Mouse (Mus musculus): ENCODE measurements around the gene Zfp316. TPM values are rescaled to one million over a fixed set of nuclear protein-coding genes. Genes with fewer than 3 reads are reported as not detected.

Gene Zfp316
- 10.1 and 10.5 TPM in 2 replicates for polyA plus RNA-seq (2015; fragmentation: Nextera tagmentation; extraction: Ambion mirVana)

DNA sequence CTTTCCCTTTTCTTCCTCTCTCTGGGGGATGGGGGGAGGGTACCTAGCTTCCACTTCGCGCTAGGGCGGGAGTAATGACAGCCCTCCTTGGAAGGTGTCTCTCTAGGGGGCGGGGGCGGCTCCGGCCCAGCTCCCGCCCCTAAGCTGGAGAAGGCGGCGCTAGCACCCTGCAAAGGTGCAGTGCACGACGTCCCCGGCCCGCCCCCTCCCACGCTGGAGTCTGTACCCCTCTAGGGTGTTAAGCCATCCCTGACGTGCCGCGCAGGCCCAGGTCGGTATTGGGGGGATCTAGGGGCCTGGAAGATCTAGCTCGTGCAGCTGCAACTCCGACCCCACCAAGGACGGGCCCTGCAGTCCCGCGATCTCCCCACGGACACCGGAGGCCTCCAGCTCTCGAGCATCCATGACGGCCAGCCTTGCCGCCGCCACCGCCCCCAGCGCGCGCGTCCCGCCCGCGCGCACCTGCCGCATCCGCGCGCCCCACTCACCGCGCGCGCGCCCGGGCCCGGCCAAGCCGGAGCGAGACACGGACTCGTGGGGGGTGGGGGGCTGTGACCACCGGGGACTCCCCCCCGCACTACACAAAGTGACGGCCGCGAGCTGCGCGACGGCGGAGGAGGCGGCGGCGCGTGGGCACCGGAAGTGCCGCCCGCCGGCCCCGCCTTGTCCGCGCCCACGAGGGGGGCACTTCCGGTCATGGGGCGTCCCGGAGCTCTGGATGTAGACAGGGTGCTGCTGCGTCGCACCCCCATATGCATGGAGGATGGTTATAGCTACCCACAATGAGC is at the start of gene Zfp316:
Gene Zfp316 (minus strand): TSS at position 660 of the 788 bp plus-strand sequence.
- Histone ChIP-seq H3K27ac (replicated peaks) (peak within 1 kb of the TSS; percentile 86), H3K4me3 (peak within 1 kb of the TSS; percentile 87), H3K4me1 (replicated peaks) (peaks cover 48% of the 10 kb centered on the region), H3K4me2 (peak within 1 kb of the TSS; percentile 94), H3K9ac (peak within 1 kb of the TSS; percentile 96), H3K27me3 (no peaks in the 10 kb centered on the region; the same call in 1 of the 2 replicates), H3K9me3 (no peaks in the 10 kb centered on the region), H3K36me3 (peaks cover 4% of the 10 kb centered on the region)
- WGBS: under 1% methylated on average over 73 of the region's 79 CpGs
- peak; percentile 89 for ATAC-seq (ENCODE audit: low read depth)

DNA sequence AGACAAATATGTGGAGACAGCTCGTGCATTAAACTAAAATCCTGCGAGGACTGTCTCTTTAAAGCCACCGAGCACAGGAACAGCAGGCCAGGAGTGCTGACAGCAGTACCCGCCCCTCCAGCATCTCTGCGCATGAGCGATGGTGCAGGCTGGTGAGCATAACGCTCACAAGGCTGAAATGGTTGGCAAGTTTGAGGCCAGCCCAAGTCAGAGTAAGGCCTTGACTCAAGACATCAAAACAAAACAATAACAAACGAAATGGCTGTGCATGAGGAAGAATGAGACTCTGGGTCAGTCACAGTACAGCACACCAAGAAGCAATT is 47.4 kb upstream of the Zfp316 start:
- Histone ChIP-seq H3K4me2 (no peak overlapping the region), H3K27me3 (no peaks in the 10 kb centered on the region), H3K4me3 (no peak overlapping the region), H3K4me1 (replicated peaks) (peaks cover 24% of the 10 kb centered on the region), H3K9me3 (no peaks in the 10 kb centered on the region), H3K36me3 (peaks cover 73% of the 10 kb centered on the region), H3K27ac (replicated peaks) (no peak overlapping the region), H3K9ac (no peak overlapping the region)
- WGBS: 90% methylated on average over 8 of the region's 8 CpGs
- ATAC-seq (ENCODE audit: low read depth): no peak

DNA sequence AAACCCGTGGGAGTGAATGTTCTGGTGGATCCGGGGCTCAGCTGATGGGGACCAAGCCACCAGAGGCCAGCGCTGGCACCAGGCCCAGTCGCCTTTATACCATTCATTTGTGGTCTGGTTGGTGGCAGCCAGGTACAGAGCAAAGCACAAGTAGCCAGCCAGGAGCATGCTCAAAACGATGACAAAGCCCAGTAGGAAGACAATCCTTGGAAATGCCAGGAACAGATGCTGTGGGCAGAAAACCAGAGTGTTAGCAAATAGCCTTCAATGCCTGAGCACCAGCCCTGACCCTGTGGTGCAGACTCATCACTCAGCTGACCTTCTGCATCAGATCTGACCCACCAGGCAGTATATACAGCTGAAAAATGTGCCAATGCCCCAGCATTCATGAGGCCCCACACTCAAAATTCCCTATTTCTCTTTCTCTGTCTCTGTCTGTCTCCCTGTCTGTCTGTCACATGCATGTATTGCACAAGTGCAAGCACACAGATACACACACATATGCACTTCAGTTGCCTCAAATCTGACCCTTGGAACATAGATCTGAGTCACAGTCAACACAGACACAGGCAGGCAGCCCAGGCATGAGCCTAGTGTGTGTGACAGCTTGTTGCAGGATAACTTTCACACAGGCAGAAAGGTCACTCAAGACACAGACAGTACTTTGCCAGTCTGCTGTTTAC is 46.9 kb upstream of the Zfp316 start:
- H3K27ac ChIP-seq (replicated peaks): no peak overlapping the region
- ATAC-seq (ENCODE audit: low read depth): no peak
- no peak overlapping the region for H3K4me3 ChIP-seq
- peaks cover 73% of the 10 kb centered on the region for H3K36me3 ChIP-seq
- no peak overlapping the region for H3K4me2 ChIP-seq
- no peaks in the 10 kb centered on the region for H3K27me3 ChIP-seq
- H3K4me1 ChIP-seq (replicated peaks): peaks cover 29% of the 10 kb centered on the region
- H3K9me3 ChIP-seq: no peaks in the 10 kb centered on the region
- H3K9ac ChIP-seq: no peak overlapping the region
- WGBS: 93% methylated on average over 5 of the region's 5 CpGs

DNA sequence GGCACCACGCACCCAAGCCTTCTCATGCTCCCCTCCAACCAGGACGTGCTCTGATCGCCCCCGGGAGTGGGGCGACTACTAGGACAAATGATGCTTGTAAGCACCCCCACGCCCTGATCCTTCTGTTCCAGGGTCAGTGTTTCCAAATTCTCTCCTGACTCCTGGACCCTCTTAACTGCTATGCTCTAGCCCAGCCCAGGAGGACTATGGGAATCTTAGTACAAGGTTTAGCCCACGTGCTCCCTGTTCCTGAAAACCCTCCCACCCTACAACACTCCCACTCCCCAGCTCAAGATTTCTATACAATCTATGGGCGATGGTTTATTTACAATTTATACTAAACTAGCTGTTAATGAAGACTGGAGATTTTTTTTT is 45.7 kb upstream of the Zfp316 start:
- Histone ChIP-seq H3K9ac (peak overlapping the region; percentile 95), H3K4me2 (peak overlapping the region; percentile 94), H3K4me3 (peak overlapping the region; percentile 93), H3K36me3 (peaks cover 74% of the 10 kb centered on the region), H3K27me3 (no peaks in the 10 kb centered on the region), H3K9me3 (no peaks in the 10 kb centered on the region), H3K4me1 (replicated peaks) (peaks cover 41% of the 10 kb centered on the region), H3K27ac (replicated peaks) (peak overlapping the region; percentile 98; the same call in 1 of the 2 replicates)
- WGBS: 16% methylated on average over 8 of the region's 8 CpGs
- ATAC-seq (ENCODE audit: low read depth): no peak

DNA sequence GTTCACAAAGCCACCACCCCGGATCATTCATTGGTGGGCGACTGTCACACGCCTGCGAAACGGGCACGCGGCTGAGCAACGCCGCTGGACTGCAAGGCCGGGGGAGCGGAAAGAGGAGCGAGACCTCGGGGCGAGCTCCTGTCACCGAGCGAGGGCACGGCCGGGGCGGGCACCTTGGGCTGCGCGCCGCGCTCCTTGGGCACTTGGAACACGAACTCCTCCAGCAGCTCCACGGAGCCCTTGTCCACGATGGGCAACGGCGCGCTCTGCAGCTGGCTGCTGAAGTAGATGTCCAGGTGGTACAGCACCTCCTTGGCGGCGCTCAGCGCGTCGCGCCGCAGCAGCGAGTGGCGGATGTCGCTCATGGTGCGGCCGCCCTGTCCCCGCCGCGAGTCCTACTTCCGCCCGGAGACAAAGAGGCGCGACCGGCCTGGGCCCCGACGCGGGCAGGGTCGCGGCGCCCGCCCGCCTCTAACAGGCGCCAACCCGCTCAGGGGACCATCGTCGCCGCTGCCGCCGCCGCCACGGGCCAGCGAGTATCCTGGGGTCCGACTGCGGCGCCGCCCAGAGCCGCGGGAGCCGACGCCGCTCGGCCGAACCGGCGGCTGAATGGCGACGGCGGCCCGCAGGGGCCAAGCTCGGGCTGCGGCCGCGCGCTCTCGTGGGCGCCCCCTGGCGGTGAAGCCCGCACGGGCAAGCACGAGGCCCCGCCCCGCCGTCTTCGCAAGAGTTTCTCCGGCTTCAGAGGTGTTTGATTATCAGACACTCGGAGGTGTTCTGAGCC is 45.1 kb upstream of the Zfp316 start, which contains the start of gene E130309D02Rik:
Gene E130309D02Rik (minus strand): TSS at position 631 of the 784 bp plus-strand sequence.
- no peaks in the 10 kb centered on the region for H3K27me3 ChIP-seq
- H3K27ac ChIP-seq (replicated peaks): peak within 1 kb of the TSS; percentile 98
- peak; percentile 84 for ATAC-seq (ENCODE audit: low read depth)
- no peaks in the 10 kb centered on the region for H3K9me3 ChIP-seq
- H3K36me3 ChIP-seq: peaks cover 74% of the 10 kb centered on the region
- WGBS: under 1% methylated on average over 94 of the region's 101 CpGs
- H3K9ac ChIP-seq: peak within 1 kb of the TSS; percentile 95
- peak within 1 kb of the TSS; percentile 93 for H3K4me3 ChIP-seq
- peaks cover 46% of the 10 kb centered on the region for H3K4me1 ChIP-seq (replicated peaks)
- peak within 1 kb of the TSS; percentile 94 for H3K4me2 ChIP-seq

DNA sequence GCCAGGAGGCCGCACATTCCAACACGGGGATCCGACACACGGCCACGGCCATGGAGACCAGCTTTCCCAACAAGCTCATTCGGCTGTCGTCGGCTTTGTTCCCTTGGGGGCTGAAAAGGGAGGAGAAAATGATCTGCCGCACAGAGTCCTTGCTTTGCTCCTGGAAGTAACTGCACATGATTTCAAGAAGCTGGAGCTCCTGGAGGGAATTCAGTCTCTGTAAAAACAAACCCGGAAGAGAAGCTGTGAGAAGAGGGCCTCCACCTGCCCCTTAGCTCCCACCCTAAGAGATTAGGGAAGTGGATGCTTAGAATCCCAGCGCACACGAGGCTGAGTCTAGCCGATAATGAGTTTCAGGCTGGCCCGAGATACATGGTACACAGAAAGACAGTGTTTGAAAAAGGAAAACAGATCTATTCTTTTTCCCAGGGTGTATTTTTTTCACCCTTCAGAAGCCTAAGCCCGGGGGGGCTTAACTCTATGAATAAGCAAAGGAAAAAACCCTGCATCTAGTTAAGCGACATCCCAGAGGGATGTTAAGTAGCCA is 44.4 kb upstream of the Zfp316 start:
- H3K9ac ChIP-seq: peak overlapping the region; percentile 95
- peaks cover 46% of the 10 kb centered on the region for H3K4me1 ChIP-seq (replicated peaks)
- 3% methylated on average over 16 of the region's 16 CpGs for WGBS
- peak overlapping the region; percentile 98 for H3K27ac ChIP-seq (replicated peaks)
- H3K4me2 ChIP-seq: peak overlapping the region; percentile 94
- ATAC-seq (ENCODE audit: low read depth): no peak; the same call in 1 of the 2 replicates
- peaks cover 75% of the 10 kb centered on the region for H3K36me3 ChIP-seq
- H3K27me3 ChIP-seq: no peaks in the 10 kb centered on the region
- no peaks in the 10 kb centered on the region for H3K9me3 ChIP-seq
- peak overlapping the region; percentile 93 for H3K4me3 ChIP-seq

DNA sequence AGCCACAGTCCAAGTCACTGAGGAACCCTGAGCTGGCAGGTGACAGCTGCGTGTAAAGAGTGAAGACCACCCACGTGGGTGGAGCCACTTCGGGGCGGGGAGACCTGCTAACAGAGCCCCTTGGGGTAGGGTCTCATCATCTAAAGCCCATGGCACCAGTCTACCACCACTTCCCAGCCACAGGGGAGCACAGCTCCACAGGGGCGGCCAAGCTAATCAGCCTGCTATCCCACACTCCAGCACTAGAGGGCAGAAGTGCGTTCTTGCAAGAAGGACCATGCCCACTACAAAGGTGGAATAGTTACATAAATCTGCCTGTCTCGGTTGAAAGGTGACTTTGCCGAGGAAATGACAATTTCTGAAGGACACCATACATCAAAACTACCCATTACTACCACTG is 42.1 kb upstream of the Zfp316 start:
- Histone ChIP-seq H3K4me2 (no peak overlapping the region), H3K36me3 (peaks cover 75% of the 10 kb centered on the region), H3K4me3 (no peak overlapping the region), H3K27me3 (no peaks in the 10 kb centered on the region), H3K9ac (no peak overlapping the region), H3K4me1 (replicated peaks) (peaks cover 55% of the 10 kb centered on the region), H3K9me3 (no peaks in the 10 kb centered on the region), H3K27ac (replicated peaks) (no peak overlapping the region)
- 59% methylated on average over 8 of the region's 8 CpGs for WGBS
- no peak for ATAC-seq (ENCODE audit: low read depth)

DNA sequence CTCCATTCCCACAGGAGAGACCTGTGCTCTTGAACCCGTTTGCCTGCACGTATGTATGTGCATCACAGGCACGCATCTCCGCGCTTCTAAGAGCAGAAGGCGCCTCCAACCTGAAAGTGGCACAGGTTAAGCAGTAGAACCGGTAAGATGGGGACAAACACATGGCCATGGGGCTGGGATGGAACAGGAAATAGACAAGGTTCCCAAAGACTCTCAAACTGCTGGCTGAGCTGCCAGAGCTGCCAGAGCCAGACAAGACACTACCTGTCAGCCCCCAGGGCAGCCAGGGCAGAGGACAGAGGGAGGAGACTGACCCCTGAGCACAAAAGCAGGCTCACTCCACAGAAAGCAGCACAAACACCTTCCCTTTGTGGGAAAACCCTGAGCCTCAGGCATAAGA is 40.1 kb upstream of the Zfp316 start:
- no peaks in the 10 kb centered on the region for H3K27me3 ChIP-seq
- H3K4me3 ChIP-seq: no peak overlapping the region
- no peak overlapping the region for H3K4me2 ChIP-seq
- H3K36me3 ChIP-seq: peaks cover 82% of the 10 kb centered on the region
- H3K9ac ChIP-seq: no peak overlapping the region
- H3K4me1 ChIP-seq (replicated peaks): peaks cover 57% of the 10 kb centered on the region
- H3K9me3 ChIP-seq: no peaks in the 10 kb centered on the region
- no peak overlapping the region for H3K27ac ChIP-seq (replicated peaks)
- whole genome bisulfite sequencing: 96% methylated on average over 7 of the region's 7 CpGs
- ATAC-seq (ENCODE audit: low read depth): no peak

DNA sequence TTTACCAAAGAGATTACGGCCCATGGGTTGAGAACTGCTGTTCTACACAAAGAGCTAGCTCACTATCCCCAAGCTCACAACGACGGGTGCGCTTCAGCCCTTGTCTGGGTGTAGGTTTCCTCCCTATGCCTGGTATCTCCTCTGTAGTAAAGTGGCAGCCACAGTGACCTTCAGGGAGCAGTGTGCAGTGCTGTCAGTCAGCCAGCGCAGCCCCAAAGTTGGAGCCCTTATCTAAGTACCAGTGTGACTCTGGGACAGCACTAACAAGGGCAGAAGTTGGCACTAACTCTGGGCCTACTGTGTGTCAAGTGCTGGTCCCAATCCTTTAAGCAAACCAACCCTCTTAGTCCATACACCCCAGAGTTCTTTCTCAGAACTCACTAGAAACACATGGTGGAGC is 39.0 kb upstream of the Zfp316 start:
- H3K4me1 ChIP-seq (replicated peaks): peaks cover 58% of the 10 kb centered on the region
- H3K27me3 ChIP-seq: no peaks in the 10 kb centered on the region
- 97% methylated on average over 5 of the region's 5 CpGs for WGBS
- no peak overlapping the region for H3K9ac ChIP-seq
- ATAC-seq (ENCODE audit: low read depth): no peak
- H3K27ac ChIP-seq (replicated peaks): no peak overlapping the region
- no peak overlapping the region for H3K4me3 ChIP-seq
- no peak overlapping the region for H3K4me2 ChIP-seq
- no peaks in the 10 kb centered on the region for H3K9me3 ChIP-seq
- H3K36me3 ChIP-seq: peaks cover 91% of the 10 kb centered on the region

DNA sequence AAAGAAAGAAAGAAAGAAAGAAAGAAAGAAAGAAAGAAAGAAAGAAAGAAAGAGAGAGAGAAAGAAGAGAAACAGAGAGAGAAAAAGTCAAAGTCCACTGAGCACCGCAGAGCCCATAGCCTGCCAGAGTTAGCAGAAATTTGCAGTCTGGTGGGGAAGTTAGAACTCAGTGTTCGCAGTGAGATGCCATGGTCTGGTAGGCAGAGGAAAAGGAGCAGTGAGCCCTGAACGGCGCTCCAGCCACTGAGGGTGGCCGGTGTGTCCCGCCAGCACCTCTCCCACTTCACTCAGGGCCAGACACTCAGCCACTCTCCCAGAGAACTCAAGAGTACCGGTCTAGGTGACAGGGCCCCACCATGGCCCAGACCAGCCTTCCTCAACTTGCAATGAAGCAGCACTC is 34.4 kb upstream of the Zfp316 start:
- Histone ChIP-seq H3K36me3 (peaks cover 98% of the 10 kb centered on the region), H3K4me2 (no peak overlapping the region), H3K4me3 (no peak overlapping the region), H3K27me3 (no peaks in the 10 kb centered on the region), H3K4me1 (replicated peaks) (peaks cover 21% of the 10 kb centered on the region; the same call in 1 of the 2 replicates), H3K9ac (no peak overlapping the region), H3K27ac (replicated peaks) (no peak overlapping the region), H3K9me3 (no peaks in the 10 kb centered on the region)
- 89% methylated on average over 7 of the region's 7 CpGs for WGBS
- no peak for ATAC-seq (ENCODE audit: low read depth)

DNA sequence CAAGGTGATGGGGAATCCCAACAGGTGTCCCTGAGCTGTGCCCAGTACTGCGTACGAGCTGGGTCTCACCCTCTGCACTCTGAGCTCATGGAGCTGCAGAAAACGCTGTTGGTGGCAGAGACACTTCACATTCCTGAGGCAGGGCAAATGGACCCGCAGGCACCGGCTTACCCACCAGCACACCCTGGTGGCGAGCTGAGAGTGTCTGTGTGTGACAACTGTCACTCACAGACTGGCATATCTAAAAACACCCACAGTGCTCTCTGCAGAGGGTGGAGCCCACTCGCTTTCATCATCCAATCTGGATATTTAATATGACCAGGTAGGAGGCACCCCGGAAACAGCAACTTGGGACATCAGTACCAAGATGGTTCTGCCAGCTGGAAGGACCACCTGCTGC is 31.5 kb upstream of the Zfp316 start:
- H3K27ac ChIP-seq (replicated peaks): no peak overlapping the region
- WGBS: 82% methylated on average over 8 of the region's 8 CpGs
- no peak overlapping the region for H3K9ac ChIP-seq
- H3K27me3 ChIP-seq: no peaks in the 10 kb centered on the region
- H3K9me3 ChIP-seq: no peaks in the 10 kb centered on the region
- H3K4me1 ChIP-seq (replicated peaks): 0 out of 2 replicates have a peak, but pooled peaks cover 7% of the 10 kb centered on the region
- H3K36me3 ChIP-seq: peaks cover 74% of the 10 kb centered on the region
- no peak overlapping the region for H3K4me3 ChIP-seq
- no peak overlapping the region for H3K4me2 ChIP-seq
- no peak for ATAC-seq (ENCODE audit: low read depth)

All from neural tube, embryonic 13.5 days (tissue).